Mouse (Mus musculus) right cerebral cortex, postnatal 4 days (tissue): Measurements from ENCODE around the gene Atp8b3.

ENCODE experiments used
- DNase-seq: peaks from one replicate; pipeline ENCODE4 v3.0.0-alpha.2; 2022

The Atp8b3 gene

DNA sequence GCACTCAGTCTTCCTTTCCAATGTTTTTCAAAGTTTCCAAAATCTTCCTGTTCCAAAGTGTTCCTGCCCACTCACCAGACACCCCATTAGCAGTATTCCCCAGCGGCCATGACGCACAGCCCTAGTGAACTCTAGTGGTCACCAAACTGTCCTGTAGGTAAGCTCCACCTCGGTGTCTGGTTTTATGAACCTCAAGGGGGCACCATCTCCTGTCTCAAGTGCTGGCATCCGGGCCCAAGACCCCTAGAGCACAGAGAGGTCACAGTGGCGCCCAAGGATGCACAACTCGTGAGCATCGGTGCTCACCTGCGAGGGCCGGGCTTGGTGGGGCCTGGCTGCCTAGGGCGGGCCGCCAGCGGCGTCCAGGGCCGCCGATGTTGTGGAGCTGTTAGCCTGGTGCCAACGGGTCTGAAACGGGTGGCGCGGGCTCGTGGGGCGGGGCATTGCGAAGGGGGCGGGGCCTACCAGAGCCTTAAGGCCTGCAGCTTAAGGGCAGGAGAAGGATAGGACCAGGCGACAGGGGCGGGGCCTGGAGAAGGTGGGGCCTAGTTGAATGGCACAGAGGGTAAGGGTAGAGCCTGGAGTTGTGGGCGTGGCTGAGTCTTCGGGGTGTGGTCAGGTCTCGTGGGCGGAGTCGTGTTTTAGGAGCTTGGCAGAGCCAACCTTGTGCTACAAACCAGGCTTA is at the start of gene Atp8b3:
Atp8b3 (minus strand) TSS at position 415 of the 685 bp plus-strand sequence.
- DNase-seq, result peak; percentile 37

- no peak for DNase-seq
Observed at GRCm38 (mm10) chr10:80587305-80587657, 48.4 kb upstream of the Atp8b3 start.

DNA sequence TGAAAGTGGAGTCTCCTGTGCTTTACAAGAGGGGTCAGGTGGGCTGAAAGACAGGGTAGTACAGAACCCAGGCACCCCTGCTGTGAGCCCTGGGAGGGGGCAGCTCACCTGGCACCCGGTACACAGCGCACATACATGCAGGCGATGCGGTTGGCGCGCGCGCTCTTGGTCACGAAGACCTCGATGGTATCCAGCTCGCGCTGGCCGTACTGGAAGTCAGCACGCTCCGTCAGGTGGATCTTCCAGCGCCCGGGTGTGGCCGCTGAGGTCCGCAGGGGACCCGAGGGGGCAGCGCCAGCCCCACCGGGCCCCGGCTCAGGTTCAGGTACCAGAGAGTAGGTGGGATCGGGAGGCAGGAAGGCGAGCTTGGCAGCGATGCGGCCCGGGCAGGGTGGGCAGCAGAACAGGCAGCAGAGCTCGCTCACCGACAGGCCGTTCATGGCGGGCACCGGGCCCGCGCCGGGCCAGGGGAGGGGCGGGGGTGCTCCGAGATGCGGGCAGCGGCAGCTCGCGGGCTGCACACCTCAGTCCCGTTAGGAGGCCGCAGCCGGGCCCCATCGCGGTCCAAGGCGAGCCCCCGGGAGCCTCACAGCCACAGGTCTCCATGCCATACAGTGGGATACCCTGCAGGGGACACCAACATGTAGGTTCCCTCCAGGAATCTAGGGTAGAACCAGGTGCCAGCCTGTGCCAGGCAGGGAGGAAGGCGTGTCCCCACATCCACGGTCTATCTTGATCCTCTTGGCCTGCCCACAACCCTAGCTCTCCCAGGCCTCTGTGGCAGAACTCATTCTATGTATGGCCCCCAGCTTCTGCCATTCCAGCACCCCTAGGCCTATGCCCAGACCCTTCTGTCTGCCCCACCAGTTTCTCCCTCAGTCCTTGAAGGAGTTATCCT is 47.7 kb upstream of the Atp8b3 start:
- no peak for DNase-seq

GRCm38 (mm10) chr10:80585581-80585980 is 46.7 kb upstream of the Atp8b3 start:
- no peak for DNase-seq

DNA sequence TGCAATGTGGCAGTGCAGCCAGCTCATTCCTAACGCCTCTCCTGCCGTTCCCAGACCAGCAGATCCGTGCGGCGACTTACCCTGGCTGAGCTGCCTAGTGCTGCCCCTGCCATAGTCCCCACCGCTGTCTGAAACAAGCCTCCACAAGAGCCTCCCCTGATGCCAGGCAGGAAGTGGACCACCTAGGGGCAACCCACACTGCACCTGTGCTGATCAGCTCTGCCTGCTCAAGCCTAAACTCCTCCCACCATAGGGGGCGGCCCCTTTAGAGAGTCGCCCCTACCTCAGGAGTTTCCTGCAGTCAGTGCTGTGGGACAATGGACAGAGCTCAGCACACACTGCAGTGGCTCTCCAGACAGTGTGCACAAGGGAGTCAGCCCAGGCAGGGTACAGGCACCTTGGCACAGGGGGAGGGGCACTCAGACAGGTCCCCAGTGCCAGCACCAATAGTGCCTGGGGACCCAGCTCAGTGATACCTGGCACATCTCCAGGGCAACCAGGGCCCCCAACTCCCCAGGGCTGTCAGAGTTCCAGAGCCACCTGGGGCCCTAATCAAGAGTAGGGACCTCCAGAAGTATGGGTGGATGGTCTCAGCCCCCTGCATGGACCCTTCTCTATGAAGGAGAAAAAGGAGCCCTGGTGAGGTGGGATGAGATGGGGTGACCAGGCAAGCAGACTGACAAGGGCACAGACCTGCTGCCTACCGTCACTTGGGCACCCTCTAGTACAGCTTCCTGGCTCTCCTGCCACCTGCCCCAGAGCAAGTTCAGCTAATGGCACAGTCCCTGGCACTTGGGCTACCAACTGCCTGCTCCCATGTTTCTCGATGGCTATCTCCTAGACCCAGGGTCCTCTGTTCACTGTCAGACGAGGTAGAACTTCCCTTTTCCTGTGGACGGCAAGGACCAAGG is 46.0 kb upstream of the Atp8b3 start:
- DNase-seq, result peak; percentile 2

DNA sequence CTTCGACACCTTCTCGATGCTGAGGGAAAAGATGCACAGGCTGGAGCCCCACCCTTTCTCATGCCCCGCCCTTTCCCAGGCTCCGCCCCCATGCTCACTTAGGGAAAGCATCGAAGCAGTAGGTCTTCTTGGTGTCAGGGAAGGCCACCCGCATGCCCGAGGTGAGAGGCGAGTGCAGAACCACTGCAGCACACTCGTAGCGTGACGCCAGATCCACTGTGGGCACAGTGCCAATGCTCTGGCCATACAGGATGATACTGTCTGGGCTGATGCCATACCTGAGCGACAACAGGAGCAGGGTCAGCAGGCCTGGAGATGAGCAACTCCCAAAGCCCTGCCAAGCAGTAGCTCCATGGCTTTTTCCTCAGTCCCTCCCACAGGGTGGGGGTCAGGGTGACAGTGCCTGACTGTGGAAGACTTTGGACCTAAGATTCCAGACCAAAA is 45.1 kb upstream of the Atp8b3 start:
- DNase-seq, result no peak

DNA sequence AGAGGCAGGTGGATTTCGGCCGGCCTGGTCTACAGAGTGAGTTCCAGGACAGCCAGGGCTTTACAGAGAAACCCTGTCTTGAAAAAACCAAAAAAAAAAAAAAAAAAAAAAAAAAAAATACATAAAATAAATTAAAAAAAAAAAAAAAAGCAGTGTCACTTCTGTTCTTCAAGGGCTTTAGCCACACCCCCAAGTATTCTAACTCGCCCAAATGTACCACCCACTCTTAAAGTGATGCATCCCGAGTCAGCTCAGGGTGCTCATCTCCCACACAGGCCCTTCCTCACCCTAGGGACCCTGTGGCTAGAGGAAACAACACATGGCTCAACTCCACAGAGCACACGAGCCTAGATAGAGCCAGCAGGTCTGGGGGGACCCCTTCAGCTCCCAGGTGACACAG is 44.1 kb upstream of the Atp8b3 start:
- DNase-seq, result no peak

- peak; percentile 22 for DNase-seq
Observed at GRCm38 (mm10) chr10:80578911-80579310, 40.0 kb upstream of the Atp8b3 start.

DNA sequence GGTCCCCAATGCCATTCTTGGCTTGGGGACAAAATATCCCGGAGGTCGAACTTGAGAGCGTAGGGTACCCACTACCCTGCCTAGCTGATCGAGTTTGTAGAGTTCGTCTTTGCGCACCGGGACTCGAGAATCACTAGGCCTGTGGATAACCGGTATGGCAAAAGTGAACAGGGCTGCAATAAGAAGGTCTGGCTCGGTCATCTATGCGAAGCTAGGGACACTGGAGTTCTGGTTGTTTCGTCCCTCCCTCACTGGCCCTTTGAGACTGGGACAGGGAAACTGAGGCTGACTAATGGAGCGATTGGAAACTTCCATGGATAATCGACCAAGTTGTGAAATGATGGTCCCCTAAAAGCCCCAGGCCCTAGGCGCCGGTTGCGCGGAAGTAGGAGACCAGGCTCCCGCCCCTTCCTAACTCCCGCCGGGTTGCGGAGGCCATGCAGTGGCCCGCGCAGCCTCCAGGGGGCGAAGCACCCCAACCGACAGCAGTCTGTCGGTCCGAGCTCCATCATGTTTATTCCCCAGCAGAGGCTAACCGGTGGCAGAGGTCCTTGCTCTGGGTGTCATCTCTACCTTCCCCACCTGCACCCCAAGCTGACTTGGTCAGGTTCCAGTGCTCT is 39.3 kb upstream of the Atp8b3 start:
- DNase-seq, result peak; percentile 67

- peak; percentile 95 for DNase-seq
Observed at GRCm38 (mm10) chr10:80577195-80578130, 38.5 kb upstream of the Atp8b3 start, which contains the start of gene Klf16. TSS of gene Klf16 (minus strand) at chr10:80577321.

- DNase-seq, result peak; percentile 65
Observed at GRCm38 (mm10) chr10:80576351-80577194, 37.6 kb upstream of the Atp8b3 start.

GRCm38 (mm10) chr10:80575925-80576324 is 37.0 kb upstream of the Atp8b3 start:
- DNase-seq, result no peak

- peak; percentile 2 for DNase-seq
Observed at GRCm38 (mm10) chr10:80574896-80575295, 36.0 kb upstream of the Atp8b3 start.

GRCm38 (mm10) chr10:80573944-80574343 is 35.0 kb upstream of the Atp8b3 start:
- DNase-seq, result no peak

DNA sequence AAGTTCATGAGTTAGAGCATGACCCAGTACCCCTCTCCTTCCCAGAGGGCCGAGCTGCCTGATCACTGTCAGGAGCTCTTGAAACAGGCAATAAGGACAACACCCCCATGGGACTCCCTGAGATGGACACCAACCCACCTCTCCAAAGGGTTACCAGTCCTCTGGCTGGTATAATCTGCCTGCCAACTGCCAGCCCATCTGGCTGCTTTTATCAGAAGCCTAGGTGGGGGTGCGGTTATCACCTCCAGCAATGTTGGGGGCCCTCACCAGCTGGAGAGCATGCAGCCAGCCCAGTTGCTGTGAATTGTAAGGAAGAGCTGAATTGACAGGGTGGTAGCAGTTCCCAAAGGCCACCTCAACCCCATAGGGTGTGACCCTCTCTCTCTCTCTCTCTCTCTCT is 33.6 kb upstream of the Atp8b3 start:
- DNase-seq, result no peak

DNA sequence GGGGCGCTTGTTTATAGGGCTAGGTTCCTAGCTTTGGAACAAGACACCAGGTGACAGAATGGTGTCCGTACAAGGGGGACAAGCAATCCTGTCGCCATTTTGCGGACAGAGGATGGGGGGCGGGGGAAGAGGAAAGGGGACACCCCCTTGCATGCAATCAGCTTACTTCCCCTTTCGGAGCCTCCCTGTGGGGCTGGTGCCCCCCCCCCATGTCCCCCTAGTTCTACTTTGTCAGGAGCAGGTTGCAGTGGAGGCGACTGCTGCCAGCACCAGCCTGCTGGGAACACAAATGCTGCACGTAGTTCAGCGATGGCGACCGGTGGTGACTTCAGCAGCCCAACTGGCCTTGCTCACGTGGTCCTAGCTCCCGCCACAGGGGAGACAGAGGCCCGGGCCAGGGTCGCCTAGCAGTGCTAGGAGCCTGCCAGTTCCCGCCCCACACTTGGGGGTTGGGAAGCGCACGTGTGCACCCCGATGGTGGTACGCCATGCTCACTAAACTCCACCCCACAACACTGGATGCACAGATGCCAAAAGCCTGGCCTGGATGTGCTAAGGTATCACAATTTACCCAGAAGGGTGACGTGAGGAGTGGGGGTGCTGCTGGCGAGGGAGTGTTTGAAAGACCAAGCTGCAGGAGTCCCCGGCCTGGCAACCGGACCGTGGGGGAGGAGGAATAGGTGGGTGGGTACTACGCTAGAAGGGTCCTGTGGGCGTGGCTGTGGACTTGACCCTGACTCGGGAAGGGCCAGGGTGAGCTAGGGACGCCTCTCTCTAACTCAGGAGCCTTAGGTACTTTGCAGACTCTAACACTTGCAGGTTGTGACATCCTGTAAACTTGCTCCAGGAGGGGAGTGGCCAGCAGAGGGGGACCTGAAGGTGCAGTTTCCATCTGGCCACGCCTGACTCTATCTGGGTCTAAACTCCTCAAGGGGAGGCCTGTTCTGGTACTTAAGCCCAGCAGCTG is 32.2 kb upstream of the Atp8b3 start:
- no peak for DNase-seq

GRCm38 (mm10) chr10:80570419-80570818 is 31.5 kb upstream of the Atp8b3 start:
- no peak for DNase-seq

GRCm38 (mm10) chr10:80569664-80570066 is 30.7 kb upstream of the Atp8b3 start:
- DNase-seq, result no peak

DNA sequence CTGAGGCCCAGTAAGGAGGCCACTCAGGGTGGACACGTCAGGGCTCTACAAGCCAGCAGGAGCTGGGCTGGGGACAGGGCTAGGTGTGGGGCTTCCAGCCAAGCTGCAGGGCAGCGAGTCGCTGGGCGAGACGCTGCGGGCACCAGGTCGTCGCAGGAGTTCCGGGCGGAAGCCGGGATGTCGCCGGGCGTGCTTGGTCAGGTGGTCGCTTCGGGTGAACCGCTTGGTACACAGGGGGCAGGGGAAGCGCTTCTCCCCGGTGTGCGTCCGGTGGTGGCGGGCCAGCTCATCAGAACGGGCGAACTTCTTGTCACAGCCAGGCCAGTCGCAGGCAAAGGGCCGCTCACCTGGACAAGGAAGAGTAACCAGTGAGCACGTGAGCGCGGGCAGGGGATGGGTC is 30.0 kb upstream of the Atp8b3 start:
- no peak for DNase-seq
